ENCODE assay signal across 18 mouse cellular contexts in genomic region chr9:83536959-83537358, GRCm38 (mm10).
"Had no signal": no experiment of that assay in that cellular context is flagged by ENCODE, and none has a peak within 500 bp of the region (broad histone marks: within the 10 kb centered on the region; RNA-seq: fewer than 3 reads in every experiment).

No protein-coding gene starts in this region.

- H3K36me3 ChIP-seq: midbrain, embryonic 10.5 days; midbrain, embryonic 12.5 days; neural tube, embryonic 13.5 days; neural tube, embryonic 15.5 days had no signal

- H3K9me3 ChIP-seq: midbrain, embryonic 10.5 days; midbrain, embryonic 12.5 days; neural tube, embryonic 13.5 days; neural tube, embryonic 15.5 days had no signal

- H3K27ac ChIP-seq: midbrain, embryonic 12.5 days; neural tube, embryonic 15.5 days had no signal

- ATAC-seq: midbrain, embryonic 16.5 days had no signal

- H3K4me1 ChIP-seq: midbrain, embryonic 12.5 days had no signal

- DNase-seq: lung, postnatal 10 days; lung, postnatal 4 days; midbrain, embryonic 14.5 days; retina, postnatal 1 day; right cerebral cortex, adult 18-20 months; right cerebral cortex, postnatal 25 days; right cerebral cortex, postnatal 4 days; spleen, adult 18-20 months; thymus, adult 18-20 months; thymus, postnatal 14 days; thymus, postnatal 36 days had no signal

- H3K4me3 ChIP-seq: midbrain, embryonic 10.5 days; midbrain, embryonic 12.5 days; myocyte; neural tube, embryonic 13.5 days; neural tube, embryonic 15.5 days had no signal

- H3K27me3 ChIP-seq: midbrain, embryonic 12.5 days; neural tube, embryonic 13.5 days; neural tube, embryonic 15.5 days had no signal

- H3K4me2 ChIP-seq: lung, embryonic 14.5 days; midbrain, embryonic 12.5 days; neural tube, embryonic 13.5 days; neural tube, embryonic 15.5 days had no signal

- H3K9ac ChIP-seq: lung, embryonic 14.5 days; midbrain, embryonic 12.5 days; neural tube, embryonic 13.5 days; neural tube, embryonic 15.5 days had no signal
